Mouse (Mus musculus) lung, postnatal 0 days (tissue): Measurements from ENCODE around the gene Rgmb.

Experiments used
- CTCF ChIP-seq: IDR thresholded peaks from 2 replicates; pipeline ENCODE4 v1.5.1; 2016; ENCODE audit warnings: antibody characterized with exemption, mild to moderate bottlenecking
- EP300 ChIP-seq: IDR thresholded peaks from 2 replicates; pipeline ENCODE4 v1.6.1; 2016; ENCODE audit warnings: antibody characterized with exemption, mild to moderate bottlenecking, control low read depth

DNA sequence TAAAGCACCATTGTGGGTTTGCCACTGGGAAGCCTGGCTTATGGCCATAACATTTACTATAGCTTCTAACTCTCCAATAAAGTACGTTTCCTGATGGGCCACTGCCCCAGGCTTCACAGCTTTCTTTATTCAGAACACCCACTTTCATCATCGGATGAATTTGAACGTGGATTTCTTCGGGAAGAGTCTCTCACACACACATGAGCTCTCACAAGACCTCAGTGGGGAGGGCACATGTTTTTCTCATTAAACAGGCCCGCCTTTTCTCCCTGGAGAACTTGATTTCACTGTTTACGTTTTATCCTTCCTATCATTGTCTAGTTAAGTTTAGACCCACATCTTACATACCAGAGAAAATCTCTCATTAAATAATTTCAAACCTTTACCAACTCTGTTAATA is 10.7 kb downstream of the Rgmb start:
- TF ChIP-seq CTCF (no peak), EP300 (no peak)
